Mouse (Mus musculus) cerebellum, adult 2 months (tissue): ENCODE data around the gene Slc25a53.

Experiments
- CTCF ChIP-seq: fragments of 200-500 bp; IDR thresholded peaks from 2 replicates; pipeline ENCODE4 v1.5.1; 2011; ENCODE audit warnings: low read depth, mild to moderate bottlenecking, control low read depth, low read length, moderate library complexity, borderline replicate concordance; ENCODE audit not compliant: insufficient read depth
- POLR2A ChIP-seq: fragments of 200-500 bp; IDR thresholded peaks from 2 replicates; pipeline ENCODE4 v1.6.1; 2011; ENCODE audit warnings: low read length, control low read depth, borderline replicate concordance; ENCODE audit not compliant: insufficient read depth

GRCm38 (mm10) chrX:137031726-137032125, 6.4 kb downstream of the Slc25a53 start:
- TF ChIP-seq POLR2A = no peak
- no peak for TF ChIP-seq CTCF
